Mouse (Mus musculus): ENCODE data around the gene Kcnc2. TPM values are rescaled to one million over a fixed set of nuclear protein-coding genes. Genes with fewer than 3 reads are reported as not detected.

Kcnc2 gene
- total RNA-seq, 1 experiment from 2014 or later: not detected

GRCm38 (mm10) chr10:112378465-112378864, 107.5 kb downstream of the Kcnc2 start:
- no peak for ATAC-seq (ENCODE audit: extremely low read depth, insufficient number of reproducible peaks, low FRiP score, poor library complexity, severe bottlenecking)

DNA sequence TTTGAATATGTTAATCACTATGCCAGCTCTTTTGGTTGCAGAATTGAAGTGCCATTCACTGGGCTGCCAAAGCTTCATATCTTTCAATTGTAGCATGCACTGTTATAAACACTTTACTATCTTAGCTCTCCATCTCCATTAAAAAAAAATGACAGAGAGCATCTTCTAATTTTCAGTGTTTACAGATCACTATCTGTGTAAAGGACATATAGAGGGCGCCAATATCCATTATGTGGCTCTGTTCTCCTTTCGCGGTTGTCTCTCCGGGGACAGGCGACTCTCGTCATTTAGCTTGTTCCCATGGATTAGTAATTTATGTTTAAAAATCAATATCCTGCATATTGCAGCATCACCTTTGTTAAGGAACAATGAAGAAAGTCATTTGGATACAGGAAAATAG, 109.7 kb downstream of the Kcnc2 start:
- ATAC-seq (ENCODE audit: extremely low read depth, insufficient number of reproducible peaks, low FRiP score, poor library complexity, severe bottlenecking): no peak

GRCm38 (mm10) chr10:112394399-112394970, 123.6 kb downstream of the Kcnc2 start:
- ATAC-seq (ENCODE audit: extremely low read depth, insufficient number of reproducible peaks, low FRiP score, poor library complexity, severe bottlenecking): no peak

DNA sequence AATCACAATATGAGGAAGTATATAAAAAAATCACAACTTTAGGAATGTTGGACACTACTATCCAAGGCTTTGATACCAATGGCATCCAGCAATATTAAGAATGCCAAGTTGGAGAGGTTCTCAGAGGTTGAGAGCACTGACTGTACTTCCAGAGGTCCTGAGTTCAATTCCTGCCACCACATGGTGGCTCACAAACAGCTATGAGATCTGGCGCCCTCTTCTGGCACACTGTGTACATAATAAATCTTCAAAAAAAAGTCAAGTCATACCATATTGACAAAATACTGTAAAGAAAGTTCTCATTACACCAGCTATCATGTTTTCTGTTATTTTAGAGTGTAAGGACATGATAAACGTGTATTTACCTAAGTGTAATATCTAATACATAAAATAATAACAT, 126.3 kb downstream of the Kcnc2 start:
- ATAC-seq (ENCODE audit: extremely low read depth, insufficient number of reproducible peaks, low FRiP score, poor library complexity, severe bottlenecking): no peak

DNA sequence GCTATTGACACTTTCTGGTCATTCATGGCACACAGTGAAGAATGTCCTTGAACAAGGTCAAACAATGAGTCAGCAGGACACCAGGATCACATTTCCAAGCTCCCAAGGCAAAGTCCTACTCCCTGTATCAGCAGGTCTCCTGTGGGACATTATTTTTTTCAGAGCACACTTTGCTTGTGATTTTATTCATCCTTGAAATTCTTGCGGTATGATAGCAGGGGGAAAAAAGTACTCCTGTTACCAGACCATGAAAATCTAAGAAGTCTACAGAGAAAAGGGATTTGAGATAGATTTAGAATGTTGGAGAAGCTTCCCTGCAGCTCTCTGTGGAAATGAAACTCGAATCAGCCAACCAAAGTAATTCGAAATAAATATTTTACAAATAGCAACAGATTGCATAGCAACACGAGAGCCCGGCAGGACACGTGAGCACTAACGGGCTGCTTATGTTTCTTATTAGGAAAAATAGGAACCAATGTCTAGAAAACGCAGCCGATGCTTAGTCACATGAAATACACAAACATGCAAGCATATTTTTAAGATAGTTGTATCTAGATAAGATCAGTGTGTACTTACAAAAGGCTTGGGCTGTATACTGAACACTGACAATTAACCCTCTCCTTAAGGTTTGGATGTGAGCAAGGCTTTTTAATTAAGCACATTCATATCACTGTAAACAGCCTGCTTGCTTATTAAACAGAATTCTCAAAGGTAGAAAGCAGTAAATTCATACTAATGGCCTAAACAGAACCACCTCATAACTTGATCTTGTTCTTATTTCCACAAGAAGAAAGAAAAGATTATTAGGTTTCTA, 129.9 kb downstream of the Kcnc2 start:
- no peak for ATAC-seq (ENCODE audit: extremely low read depth, insufficient number of reproducible peaks, low FRiP score, poor library complexity, severe bottlenecking)

DNA sequence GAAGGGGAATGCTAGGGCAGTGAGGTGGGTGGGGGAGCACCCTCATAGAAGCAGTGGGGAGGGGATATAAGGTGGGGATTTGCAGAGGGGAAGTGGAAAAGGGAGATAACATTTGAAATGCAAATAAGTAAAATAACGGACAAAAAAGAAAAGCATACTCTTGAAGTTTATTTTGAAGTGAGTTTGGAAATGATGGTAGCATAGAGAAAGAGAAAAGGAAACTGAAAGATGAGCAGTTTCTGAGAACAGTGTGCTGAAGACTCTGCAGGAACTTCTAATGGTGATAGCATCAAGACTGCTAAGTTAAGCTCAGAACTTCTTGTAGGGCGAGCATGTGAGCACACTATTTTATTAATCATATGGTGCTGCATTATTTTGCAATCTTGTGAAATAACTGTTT, 138.6 kb downstream of the Kcnc2 start:
- no peak for ATAC-seq (ENCODE audit: extremely low read depth, insufficient number of reproducible peaks, low FRiP score, poor library complexity, severe bottlenecking)

GRCm38 (mm10) chr10:112423327-112423726, 152.4 kb downstream of the Kcnc2 start:
- no peak for ATAC-seq (ENCODE audit: extremely low read depth, insufficient number of reproducible peaks, low FRiP score, poor library complexity, severe bottlenecking)

DNA sequence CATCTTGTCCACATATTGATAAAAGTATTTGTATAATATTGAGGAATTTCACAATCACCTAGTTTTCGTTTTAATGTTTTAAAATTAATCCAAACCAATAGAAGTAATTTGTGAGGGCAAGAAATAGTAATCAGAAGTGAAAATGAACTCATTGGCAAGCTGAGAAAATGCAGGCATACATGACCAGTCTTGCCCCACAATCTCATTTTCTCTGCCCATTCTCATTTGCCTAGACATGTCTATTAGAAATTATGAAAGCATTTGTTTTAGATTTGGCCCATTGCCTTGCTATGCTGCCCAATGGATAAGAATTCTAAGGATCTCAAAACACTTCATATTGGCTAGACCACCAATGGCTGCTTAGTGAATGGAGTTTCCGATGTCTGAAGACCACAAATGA, 166.0 kb downstream of the Kcnc2 start:
- no peak for ATAC-seq (ENCODE audit: extremely low read depth, insufficient number of reproducible peaks, low FRiP score, poor library complexity, severe bottlenecking)

DNA sequence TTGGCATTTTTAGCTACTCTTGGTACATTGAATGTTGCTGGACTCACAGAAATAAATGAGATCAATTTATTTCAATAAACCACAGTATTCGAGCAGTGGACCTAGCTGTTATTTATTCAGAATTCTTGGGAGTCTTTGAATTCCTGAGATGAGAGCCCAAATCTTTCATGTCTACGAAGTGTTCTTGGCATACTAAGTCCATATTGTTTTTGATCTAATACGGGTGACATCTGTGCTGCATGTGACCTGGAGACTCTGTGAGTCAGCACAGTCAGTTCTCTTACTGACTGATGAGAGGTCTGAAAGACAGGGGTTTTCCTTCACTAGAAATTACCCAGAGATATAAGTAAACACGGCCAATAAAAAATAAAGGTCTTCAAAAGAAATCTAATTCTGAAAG, 173.7 kb downstream of the Kcnc2 start:
- ATAC-seq (ENCODE audit: extremely low read depth, insufficient number of reproducible peaks, low FRiP score, poor library complexity, severe bottlenecking): no peak

- ATAC-seq (ENCODE audit: extremely low read depth, insufficient number of reproducible peaks, low FRiP score, poor library complexity, severe bottlenecking): no peak
These were observed 180.0 kb downstream of the Kcnc2 start for GRCm38 (mm10) chr10:112450910-112451309.

DNA sequence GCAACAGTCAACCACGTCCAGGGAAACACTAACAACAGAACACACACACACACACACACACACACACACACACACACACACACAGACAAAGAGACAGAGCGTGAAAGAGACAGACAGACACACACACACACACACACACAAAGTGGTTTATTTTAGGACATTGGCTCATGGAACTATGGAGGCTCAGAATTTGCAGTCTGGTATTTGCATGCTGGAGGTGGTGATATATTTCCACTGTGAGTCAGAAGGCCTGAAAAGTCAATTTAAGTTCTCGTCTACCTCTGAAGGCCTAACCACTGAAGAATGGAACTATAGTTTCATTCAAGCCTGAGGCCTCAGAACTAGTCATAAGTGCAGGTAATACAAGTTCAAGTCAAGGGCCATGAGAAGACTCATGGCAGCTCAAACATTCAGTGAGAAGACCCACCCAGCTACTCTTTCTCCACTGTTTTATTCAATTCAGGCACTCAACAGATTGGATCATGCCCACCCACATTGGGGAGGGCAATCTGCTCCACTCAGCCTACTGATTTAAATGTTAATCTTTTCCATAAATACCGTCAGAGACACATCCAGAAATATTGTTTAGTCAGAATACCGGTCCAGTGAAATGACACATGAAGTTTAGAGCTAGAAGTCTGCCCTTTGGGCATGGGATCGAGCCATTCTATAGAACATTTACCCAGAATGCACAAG, 197.9 kb downstream of the Kcnc2 start:
- no peak for ATAC-seq (ENCODE audit: extremely low read depth, insufficient number of reproducible peaks, low FRiP score, poor library complexity, severe bottlenecking)

- ATAC-seq (ENCODE audit: extremely low read depth, insufficient number of reproducible peaks, low FRiP score, poor library complexity, severe bottlenecking): no peak
These were observed 203.3 kb downstream of the Kcnc2 start for GRCm38 (mm10) chr10:112474122-112474810.

GRCm38 (mm10) chr10:112481461-112481860, 210.5 kb downstream of the Kcnc2 start:
- no peak for ATAC-seq (ENCODE audit: extremely low read depth, insufficient number of reproducible peaks, low FRiP score, poor library complexity, severe bottlenecking)

GRCm38 (mm10) chr10:112481921-112482607, 211.1 kb downstream of the Kcnc2 start:
- ATAC-seq (ENCODE audit: extremely low read depth, insufficient number of reproducible peaks, low FRiP score, poor library complexity, severe bottlenecking): no peak

DNA sequence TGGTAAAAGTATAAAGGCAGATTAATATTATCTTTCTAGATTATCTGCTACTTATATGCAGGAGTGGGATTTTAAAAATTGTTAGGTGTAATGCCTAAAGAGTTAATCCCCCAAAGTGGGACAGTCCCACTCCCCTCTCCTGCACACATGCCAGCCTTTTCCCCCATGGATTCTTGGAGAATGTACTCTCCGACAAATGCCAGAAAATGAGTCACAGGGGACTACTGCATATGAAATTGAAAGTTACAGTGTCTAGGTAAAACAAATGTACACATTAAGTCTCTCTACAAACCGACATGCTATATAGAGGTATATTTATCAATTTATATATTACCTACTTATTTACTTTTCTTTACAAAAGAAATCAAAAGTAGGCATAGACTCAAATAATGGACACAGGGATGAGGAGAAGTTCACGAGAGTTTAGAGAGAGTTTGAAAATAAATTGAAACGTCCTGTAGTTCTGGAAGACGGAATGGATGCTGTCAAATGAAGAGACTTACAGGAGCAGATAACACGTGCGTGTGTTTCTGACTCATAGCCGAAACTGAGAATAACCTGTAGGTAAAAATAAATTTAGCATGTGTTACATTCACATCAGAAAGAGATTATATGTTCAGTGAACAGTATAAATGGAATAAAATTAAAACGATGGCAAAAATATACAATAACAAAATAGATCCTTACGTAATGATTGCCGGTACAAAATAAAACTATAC, 213.6 kb downstream of the Kcnc2 start:
- no peak for ATAC-seq (ENCODE audit: extremely low read depth, insufficient number of reproducible peaks, low FRiP score, poor library complexity, severe bottlenecking)

DNA sequence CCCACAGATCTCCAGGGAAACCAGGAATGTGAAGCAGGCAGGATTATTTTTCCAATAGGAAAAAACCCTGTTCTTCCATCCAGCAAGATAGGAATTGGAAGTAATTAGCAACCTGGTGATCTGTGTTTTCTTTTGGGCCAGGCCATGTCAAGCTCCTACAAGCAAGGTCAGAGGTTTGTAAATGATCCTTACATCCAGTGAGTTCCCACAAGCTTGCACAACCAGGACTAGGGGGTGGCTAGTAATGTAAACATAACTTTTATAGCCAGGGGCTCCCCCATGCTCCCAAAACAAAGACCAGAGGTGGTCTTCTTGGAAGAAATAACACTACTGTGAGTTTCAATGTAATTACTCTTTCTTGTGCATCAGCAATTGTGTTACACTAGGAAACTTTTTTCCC, 214.9 kb downstream of the Kcnc2 start:
- no peak for ATAC-seq (ENCODE audit: extremely low read depth, insufficient number of reproducible peaks, low FRiP score, poor library complexity, severe bottlenecking)

GRCm38 (mm10) chr10:112488751-112489150, 217.8 kb downstream of the Kcnc2 start:
- ATAC-seq (ENCODE audit: extremely low read depth, insufficient number of reproducible peaks, low FRiP score, poor library complexity, severe bottlenecking): no peak

Data from neutrophil, adult 5-6 weeks (primary cell).